Mouse (Mus musculus): ENCODE results near the gene Tmem232. TPM values are rescaled to one million over a fixed set of nuclear protein-coding genes. Genes with fewer than 3 reads are reported as not detected.

Tmem232 gene
- polyA plus RNA-seq (2014; fragmentation: Illumina TruSeq; extraction: RNeasy Lipid Tissue Mini Kit (QIAGEN cat#74804); ENCODE audit: low read depth, low replicate concordance): 0.40 TPM

GRCm38 (mm10) chr17:65540441-65541272, at the start of gene Tmem232:
Gene Tmem232, minus strand, starts transcription at chr17:65540782.

Other genes starting within 250 kb of the Tmem232 start
- gene Vapa, start 72.8 kb upstream of the Tmem232 start, polyA plus RNA-seq (2014; fragmentation: Illumina TruSeq; extraction: RNeasy Lipid Tissue Mini Kit (QIAGEN cat#74804); ENCODE audit: low read depth, low replicate concordance): 222 TPM
- 0.24 TPM for gene Txndc2, start 101.4 kb upstream of the Tmem232 start, polyA plus RNA-seq (2014; fragmentation: Illumina TruSeq; extraction: RNeasy Lipid Tissue Mini Kit (QIAGEN cat#74804); ENCODE audit: low read depth, low replicate concordance)
- gene Rab31, start 232.0 kb upstream of the Tmem232 start, polyA plus RNA-seq (2014; fragmentation: Illumina TruSeq; extraction: RNeasy Lipid Tissue Mini Kit (QIAGEN cat#74804); ENCODE audit: low read depth, low replicate concordance): 19.0 TPM
- gene Ppp4r1, start 241.8 kb upstream of the Tmem232 start, polyA plus RNA-seq (2014; fragmentation: Illumina TruSeq; extraction: RNeasy Lipid Tissue Mini Kit (QIAGEN cat#74804); ENCODE audit: low read depth, low replicate concordance): 26.7 TPM

All from kidney, adult 10 weeks (tissue).